Mouse (Mus musculus): ENCODE measurements around the gene Ly6g5c. TPM values are rescaled to one million over a fixed set of nuclear protein-coding genes. Genes with fewer than 3 reads are reported as not detected.

Gene Ly6g5c
- polyA plus RNA-seq (2015; fragmentation: Illumina TruSeq; extraction: RNeasy Lipid Tissue Mini Kit (QIAGEN cat#74804); ENCODE audit: low read depth, low replicate concordance): not detected

DNA sequence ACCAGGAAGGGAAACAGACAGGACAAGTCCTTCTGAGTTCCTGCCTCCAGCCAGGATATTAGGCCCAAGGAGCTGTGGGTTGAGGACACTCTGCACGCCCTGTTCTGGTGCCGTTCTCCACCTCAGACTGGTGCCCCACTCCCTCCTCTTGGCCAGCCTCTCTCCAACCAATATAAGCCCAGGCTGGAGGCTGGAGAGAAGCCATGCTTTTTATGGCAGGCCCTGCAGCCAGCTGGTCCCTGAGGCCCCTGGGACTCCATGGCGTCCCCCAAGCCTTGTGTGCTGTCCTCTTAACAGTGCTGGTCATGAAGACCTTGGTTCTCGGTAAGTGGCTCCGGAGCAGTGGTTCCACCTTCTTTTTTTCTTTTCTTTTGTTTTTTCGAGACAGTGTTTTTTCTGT, at the start of gene Ly6g5c:
TSS of gene Ly6g5c (plus strand) at position 183 of the 400 bp plus-strand sequence.

DNA sequence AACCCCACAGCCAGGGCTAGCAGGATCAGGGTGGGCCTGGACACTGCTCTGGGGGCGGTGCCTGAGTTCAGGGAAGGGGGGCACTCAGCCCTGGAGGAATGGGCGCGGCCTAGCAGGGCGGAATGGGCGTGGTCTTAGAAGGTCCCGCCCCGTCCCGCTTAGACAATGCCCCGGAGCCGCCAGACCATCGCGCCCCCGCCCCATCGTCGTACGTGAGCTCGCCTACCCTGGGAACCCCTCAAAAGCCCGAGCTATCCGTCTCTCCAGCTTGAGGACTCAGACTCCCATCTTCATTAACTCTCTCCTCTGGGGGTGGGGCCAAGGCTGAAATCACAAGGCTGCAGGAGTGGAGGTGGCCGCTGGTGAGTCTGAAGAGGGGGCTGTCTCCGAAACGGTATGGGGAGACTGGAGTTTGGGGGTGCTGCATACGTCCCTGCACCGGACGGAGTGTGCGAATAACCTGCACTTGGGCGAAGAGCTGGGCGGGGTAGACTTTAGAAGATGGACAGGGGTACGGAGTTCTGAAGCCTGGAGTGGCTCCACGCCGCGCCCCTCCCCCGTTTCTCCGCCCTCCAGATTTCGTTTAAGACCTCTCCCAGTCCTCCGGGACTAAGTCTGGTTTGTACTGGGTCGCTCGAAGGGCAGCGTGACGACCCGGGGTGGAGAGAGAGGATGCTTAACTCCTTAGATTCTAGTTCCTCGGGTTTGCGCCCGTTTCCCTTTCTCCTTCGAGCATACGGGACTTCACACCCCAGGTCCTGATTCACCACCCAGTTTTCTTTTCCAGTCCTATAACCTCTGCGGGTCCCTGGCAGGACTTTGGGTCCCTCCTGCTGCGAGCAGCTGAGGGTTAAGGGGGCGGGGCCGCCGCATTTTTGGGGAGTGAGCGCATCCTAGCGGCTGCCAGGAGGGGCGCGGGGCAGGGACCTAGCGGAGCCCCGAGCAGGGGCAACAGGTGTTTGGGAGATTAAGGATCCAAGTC, 48.9 kb upstream of the Ly6g5c start, which contains the start of gene Ddah2:
TSS of gene Ddah2 (plus strand) at position 125 of the 982 bp plus-strand sequence.

DNA sequence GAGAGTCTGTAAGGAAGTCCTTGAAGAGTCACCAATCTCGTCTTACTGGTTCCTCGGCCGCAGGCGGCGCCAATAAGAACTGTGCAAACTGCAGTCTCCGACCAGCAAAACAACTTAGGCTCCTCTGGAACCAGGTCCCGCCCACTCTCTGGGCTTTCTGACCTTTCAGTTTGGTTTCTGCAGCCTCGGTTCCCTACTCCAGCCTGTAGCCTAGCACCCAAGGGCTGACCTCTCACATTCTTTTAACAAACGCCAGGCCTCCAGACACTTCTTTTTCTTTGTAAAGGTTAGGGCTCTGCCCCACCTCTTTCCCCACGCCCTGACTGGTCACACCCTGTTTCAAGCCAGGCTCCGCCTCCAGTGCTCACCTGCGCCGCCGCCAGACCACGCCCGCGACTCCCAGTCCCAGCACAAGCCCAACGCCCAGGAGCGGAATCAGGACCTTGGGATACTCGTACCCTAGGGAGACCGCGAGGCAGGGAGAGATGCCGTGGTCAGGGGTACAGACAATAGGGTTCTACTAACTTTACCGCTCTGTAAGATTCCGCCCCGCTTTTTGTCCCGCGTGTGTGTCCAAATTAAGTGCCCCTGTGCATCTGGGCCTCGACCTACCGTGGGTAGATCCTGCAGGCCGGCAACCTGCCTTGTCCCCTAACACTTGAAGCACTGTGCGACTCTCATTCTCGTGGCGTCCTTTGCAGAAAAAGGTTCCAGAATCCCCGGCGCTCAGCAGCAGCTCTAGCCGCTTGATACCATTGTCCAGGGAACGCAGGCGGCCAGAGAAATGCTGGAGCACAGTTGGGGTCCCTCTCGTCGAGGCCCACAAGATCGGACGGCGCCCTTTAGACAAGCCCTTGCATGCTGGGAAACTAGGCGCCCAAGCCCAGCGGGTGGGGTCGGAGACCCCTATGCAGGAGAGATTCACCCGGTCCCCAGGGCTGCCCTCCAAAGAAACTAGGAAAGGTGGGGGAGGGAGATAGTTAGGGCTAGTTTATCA, 42.8 kb upstream of the Ly6g5c start, which contains the start of gene Ly6g6c:
TSS of gene Ly6g6c (plus strand) at position 438 of the 997 bp plus-strand sequence.

DNA sequence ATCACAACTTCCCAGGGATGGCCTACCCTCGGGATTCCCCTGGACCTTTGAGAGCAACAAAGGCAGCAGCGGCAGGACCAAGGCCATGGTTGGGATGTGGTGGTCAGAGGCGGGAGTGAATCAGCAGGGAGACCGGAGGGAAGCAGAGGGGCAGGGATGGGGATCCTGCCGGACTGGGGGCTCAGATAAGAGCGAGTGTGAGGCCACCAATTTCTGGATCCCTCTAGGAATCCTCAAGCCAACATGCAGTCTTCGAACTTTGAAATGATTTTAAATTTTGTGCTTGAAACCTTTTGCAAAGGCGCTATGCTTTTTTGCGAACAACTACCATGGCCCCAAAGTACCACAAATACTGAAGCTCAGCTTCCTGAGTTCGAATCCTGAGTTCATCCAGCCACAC, 42.0 kb upstream of the Ly6g5c start, which contains the start of gene Mpig6b:
TSS of gene Mpig6b (minus strand) at position 101 of the 400 bp plus-strand sequence.

DNA sequence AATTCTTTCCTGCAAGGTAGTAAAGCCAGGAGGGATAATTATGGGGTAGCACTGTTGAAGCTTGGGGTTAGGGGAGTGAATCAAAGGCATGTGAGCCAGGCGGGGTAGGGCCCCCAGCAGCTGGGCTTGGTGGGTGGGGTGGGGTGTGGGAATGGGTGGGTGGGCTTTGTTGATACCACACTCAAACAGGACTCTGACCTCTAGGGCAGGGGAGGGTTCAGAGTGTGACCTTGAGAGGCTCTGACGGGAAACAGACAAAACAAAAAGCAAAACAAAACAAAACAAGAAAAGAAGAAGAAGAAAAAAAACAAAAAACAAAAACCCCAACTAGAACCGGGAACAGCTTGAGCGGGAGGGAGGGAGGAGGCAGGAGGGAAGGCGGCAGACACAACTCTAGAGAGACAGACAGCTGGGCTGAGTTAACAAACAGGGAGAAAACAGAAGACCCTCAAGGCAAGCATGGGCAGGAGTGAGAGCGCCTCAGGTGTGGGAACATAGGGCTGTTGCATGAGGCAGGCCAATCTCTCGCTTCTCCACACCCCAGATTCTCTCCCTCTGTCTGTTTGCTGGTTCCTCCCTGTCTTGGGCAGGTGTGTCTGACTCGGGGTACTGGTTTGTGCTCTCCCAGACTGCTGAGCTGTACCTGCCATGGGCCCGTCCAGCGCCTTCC, 31.4 kb upstream of the Ly6g5c start, which contains the start of gene Ly6g6e:
TSS of gene Ly6g6e (plus strand) at position 396 of the 670 bp plus-strand sequence.

DNA sequence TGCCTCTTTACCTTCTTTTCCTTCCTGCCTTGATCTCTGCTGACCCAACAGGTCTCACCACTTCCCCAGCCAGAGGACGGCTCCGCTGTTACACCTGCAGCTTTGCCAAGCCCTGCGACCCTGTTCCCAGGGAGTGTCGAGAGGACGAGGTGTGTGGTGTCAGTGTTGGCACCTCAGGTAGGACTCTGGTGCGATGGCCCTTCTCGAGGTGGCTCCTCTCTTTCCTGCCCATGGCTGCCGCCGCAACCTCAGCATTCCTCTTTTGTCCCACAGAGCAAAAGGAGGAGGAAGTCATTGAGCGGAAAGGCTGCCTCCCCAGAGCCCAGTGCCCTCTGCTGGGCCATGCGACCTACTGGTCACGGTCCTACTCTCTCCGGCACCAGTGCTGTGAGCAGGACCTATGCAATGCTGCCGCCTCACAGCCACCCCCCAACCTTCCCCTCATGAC, 30.3 kb upstream of the Ly6g5c start, which contains the start of gene Ly6g6d:
TSS of gene Ly6g6d (minus strand) at position 280 of the 448 bp plus-strand sequence.

DNA sequence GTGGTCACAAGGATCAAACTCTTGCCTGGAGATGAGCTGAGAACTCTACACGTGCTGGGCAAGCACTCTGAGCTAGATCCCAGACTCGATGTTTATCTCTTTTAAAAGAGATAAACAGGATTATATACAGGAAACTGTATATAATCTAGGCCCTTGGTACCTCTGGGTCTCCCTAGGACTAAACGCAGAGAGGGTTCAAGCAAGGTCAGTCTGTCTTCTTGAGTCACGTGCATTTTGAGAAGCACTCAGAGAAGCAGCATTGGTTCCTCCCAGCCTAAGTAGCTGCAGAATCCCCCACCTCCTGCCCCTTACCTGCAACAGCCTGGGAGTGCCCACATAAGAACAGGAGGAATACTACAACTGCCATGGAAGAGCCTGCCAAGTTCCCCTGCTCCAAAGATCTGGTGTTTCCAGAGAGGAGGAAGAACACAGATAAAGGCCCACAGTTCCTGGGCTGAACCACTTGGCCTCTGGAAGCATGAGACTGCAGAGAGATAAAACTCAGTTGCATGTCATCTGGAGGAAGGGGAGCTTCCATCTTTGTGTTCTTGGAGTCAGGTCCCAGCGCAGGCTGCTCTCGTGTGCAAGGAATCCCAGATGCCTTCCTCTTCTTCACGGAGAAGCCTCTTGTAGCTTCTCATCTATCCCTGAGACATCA, 22.7 kb upstream of the Ly6g5c start, which contains the start of gene Ly6g6f:
TSS of gene Ly6g6f (minus strand) at position 403 of the 658 bp plus-strand sequence.

DNA sequence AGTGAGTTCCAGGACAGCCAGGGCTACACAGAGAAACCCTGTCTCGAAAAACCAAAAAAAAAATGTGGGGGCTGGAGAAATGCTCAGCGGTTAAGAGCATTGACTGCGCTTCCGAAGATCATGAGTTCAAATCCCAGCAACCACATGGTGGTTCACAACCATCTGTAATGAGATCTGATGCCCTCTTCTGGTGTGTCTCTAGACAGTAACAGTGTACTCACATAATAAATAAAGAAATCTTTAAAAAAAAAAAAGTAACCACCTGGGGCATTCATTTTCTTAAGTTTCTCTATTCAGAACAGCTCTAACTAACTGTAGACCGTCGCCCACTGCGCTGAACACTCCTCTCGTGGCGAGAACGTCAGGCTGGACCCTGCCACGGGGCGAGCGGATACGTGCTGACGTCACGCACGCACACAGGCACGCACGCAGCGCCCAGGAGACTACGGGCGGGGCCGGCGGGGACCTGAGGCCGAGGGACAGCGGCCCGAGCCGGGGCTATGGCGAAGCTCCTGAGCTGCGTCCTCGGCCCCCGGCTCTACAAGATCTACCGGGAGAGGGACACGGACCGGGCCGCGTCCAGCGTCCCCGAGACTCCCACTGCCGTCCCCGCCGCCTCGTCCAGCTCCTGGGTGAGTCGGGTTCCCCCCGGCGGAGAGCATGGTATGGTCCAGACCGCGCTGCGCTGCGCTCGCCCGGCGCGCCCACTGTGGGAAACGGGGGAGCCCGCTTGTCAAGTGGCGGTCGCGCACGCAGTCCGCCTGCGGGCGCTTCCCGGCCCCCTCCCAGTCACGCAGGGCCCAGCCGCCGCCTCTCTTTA, 19.0 kb upstream of the Ly6g5c start, which contains the start of gene Abhd16a:
TSS of gene Abhd16a (plus strand) at position 439 of the 820 bp plus-strand sequence.

DNA sequence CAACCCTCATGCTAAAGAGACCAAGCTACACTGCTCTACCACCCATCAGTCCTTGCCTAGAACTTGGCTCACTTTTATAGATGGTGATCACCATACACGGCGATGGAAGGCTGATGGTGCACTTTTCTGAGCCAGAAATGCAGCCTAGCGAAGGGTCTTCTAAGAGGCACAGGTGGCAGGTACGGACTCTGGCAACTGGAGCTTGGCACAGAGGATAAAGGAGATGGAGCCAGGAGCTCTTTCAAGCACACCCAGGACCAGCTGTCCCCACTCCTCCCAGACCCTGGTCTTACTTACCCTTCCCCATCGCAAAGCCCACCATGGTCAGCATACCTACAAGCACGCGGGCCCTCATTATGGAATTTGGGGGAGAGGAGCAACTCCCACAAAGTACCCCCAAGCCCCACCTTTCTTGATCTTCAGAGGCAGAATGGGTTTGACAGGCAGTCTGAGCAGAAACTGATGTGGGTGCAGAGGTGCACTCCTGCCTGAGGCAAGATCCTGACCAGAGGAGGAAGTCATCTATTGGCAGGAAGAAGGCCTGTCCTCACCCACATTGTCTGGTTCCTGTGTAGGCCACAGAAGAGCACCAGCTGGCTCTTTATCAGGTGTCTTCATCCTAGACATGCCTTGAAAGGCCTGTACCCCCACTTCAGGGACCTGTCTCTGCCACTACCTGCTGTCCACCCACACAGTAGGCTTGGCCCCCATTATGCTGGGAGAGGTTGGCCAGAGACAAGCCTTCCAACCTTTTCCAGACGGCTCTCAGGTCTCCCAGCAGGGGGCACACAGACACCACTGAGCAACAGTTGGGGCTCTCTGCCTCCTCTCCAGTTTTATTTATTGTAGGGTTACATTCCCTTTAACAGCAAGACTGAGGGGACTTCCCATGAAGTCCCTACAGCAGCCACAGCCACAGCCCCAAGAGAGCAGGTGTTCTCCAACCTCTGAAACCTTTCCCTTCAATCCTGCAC, 7.3 kb downstream of the Ly6g5c start, which contains the start of gene Ly6g5b:
TSS of gene Ly6g5b (minus strand) at position 383 of the 974 bp plus-strand sequence.

DNA sequence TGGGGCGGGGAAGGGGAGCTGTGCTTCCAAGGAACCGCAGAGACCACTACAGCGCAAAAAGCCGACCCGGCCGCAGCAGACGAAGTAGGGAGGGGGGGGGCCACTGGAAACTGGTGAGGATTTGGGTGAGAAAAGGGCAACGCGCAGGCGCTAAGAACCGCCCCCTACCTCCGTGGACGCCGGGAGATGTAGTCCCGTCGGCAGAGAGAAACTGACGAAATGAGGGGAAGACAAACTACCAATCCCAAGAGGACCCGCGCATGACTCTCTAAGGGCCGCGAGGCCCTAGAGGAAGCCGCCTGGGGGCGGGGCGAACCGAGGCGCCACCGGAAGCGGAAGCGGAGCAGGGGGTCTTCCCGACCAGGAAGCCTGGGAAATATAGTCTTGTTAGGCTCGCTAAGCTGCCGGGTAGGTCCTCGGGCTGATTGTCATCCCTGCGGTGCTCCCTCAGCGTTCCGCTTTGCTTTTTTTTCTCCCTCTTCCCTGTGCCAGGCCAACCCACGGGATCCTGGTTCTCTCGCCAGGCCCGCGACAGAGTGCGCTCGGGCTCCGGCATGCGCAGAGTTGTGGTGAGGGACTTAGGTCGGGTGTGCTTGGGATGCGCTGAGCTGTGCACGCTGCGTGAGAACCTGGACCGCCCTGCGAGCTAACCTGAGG, 13.2 kb downstream of the Ly6g5c start, which contains the start of gene Gpank1:
TSS of gene Gpank1 (plus strand) at position 313 of the 657 bp plus-strand sequence.

DNA sequence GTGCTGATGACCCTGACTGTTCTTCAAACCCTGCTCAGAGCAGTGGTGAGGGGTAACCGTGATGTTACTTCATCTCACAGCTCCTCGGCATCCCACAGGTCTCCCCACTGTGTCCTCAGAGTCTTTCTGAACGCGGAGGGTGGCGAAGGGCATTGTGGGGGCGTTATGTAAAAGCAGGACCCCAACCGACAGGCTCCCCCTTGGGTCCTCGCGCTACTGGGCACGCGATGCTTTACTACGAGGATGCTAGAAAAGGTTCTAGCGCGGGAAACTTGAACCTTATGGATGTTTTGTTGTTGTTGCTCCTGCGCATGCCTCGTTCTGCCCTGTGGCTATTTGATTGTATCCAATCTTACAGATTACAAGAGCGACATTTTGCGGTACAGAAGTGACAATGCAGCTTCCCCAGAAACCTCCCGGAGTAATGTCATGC, 13.8 kb downstream of the Ly6g5c start, which contains the start of gene Csnk2b:
TSS of gene Csnk2b (minus strand) at position 183 of the 433 bp plus-strand sequence.

DNA sequence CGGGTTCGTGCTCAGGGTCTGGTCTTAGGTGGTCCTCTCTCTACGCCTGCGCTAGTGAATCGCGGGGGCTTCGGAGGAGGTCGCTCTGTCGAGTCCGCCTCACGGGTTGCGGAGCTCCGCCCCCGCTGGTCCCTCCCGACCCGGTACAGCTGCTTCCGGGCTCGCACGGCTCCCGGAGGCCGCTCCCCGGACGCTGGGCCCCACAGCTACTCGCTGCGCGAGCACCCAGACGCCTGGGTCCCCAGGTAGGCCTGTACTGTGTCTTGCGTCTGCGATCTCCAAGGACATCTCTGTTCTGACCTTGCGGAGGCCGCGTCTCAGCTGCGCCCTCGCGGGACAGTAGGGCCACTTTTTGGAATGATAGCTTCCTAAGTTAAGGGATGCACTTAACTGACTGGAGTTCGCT, 18.1 kb downstream of the Ly6g5c start, which contains the start of gene D17H6S53E:
TSS of gene D17H6S53E (plus strand) at position 168 of the 406 bp plus-strand sequence.

DNA sequence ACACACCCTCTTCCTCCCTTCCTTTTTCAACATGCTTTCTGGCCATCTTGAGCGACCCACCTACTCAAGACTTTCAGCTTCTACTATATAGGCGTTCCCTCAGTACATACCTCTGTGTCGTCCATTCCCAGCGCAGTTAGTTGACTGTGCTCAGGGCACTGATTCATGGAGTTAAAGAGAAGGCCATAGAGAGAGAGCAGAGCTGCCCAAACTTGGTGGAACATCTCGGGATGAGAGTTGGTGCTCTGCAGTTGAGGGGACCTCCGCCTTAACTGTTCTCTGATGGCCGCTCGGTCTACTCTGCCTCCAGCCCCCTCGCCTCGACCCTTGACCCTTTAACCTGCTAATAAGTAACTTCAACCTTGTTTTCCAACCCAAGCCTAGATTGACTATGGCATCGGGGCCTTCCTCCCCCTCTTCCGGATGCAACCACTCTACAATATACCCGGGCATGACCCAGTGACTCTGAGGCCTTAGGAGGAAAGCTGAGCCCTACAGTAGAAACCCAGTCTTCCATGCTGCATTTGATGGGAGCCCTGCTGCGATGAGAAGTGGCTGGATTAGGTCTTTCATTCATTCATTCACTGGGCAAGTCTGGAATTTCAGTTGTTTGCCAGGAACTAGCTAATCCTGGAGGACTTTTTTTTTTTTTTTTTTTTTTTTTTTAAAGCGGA, 23.6 kb downstream of the Ly6g5c start, which contains the start of gene Apom:
TSS of gene Apom (minus strand) at position 551 of the 674 bp plus-strand sequence.

DNA sequence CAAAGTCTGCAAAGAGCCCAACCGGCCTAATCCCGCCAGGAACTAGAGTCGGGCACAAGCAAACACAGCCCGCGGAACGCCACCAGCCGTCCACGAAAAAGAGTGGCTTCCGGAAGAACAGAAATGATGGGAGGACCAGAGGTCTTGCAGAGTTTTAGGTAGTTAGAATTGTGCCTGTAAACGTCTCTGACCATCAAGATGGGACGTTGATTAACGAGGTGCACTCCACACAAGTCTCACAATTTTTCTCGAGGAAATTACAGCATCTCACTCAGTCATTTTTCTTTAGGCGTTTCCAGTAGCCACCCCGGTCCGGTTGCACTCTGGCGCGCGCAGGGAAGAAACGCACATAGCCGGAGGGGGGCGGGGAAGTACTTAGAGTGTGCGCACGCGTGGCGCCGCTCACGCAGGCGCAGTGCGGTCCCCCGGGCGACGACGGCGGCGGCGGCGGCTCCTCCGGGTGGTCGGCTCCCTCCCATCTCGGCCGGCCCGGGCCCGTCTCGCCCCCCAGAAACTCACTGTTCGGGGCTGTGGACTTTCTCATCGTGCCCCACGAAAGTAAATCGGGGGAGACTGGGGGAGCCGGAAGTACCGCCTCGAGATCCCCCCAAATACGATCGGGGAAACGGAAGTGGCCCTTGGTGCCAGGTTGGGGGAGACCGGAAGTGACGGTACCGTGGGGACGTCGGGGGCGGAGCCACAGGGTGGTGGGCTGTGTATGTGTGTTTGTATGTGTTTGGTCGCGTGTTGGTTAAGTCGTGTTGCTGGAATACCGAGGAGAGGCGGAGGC, 26.9 kb downstream of the Ly6g5c start, which contains the start of gene Bag6:
TSS of gene Bag6 (plus strand) at position 378 of the 790 bp plus-strand sequence.

